Mouse (Mus musculus): ENCODE data around the gene Tomm40l. TPM values are rescaled to one million over a fixed set of nuclear protein-coding genes. Genes with fewer than 3 reads are reported as not detected.

Gene Tomm40l
- polyA plus RNA-seq, 1 experiment from 2014 or later, result 19.3 TPM

DNA sequence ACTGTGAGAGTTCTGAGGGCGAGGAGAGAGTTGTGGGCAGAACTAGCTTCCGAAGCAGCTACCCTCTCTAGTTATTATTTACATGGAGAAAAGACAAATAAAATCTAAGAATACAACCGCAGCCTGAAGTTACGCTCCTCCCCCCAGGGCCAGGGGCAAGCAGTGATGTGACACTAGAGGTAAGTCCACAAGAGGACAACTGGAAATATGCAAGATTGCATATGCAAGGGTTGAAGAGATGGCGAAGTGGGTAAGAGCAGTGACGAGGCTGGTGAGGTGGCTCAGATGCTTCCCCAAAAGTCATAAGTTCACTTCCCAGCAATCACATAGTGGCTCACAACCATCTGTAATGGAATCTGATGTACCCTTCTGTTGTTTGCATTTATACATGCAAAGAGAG lies 854 bp upstream of the Tomm40l start:
- no peaks in the 10 kb centered on the region for H3K27me3 ChIP-seq
- H3K36me3 ChIP-seq, result peaks cover 25% of the 10 kb centered on the region
- no peaks in the 10 kb centered on the region for H3K9me3 ChIP-seq (replicated peaks)
- ATAC-seq (ENCODE audit: low read depth) (no peak), DNase-seq (no peak)
- peaks cover 22% of the 10 kb centered on the region for H3K4me1 ChIP-seq (replicated peaks)
- H3K9ac ChIP-seq, result peak overlapping the region; percentile 74
- 62% methylated on average over 6 of the region's 6 CpGs for WGBS (ENCODE audit: insufficient replicate concordance)
- peak overlapping the region; percentile 68 for H3K4me3 ChIP-seq (replicated peaks)
- peak overlapping the region; percentile 85 for H3K4me2 ChIP-seq
- peak overlapping the region; percentile 89 for H3K27ac ChIP-seq

DNA sequence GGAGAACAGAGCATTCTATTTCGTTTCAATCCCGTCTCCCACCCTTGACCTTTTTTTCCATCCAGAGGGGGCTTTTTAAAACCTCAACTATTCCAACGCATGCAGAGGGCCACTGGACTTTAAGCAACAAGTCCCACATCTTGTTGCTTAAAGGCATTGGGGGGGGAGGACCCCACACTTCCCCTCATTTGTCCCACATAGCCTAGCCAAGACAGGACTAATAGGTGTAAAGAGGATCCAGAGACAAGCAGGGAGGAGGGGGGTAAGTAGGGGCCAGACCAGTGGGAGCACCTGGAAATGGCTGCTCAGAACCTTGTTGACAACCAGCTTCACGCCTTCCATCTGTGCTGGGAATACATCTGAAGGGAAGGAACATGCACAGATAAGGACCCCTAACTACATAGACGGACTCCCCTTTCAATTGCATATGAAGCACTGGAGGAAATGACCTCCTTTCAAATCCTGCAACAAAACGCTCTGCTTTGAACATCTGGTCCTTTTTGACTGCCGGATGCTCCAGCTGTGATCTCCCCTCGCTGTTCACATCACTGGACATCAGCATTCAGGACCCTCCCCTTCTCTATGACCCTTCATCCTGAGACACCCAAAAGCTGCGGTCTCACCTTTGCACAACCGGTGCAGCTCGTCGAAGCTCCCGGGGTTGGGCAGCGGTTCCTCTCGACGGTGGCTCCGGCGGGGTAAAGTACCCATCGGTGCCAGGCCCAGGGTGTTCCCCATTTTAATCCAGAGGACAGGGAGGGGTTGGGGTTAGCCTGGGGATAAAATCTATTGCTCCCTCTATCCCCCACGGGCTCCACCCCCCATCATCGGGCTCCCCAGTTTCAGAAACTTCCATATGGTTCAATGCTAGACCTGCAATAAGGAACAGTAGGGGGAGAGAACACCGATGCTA lies 777 bp downstream of the Tomm40l start:
- Histone ChIP-seq H3K27me3 (no peaks in the 10 kb centered on the region), H3K27ac (peak overlapping the region; percentile 64), H3K4me3 (replicated peaks) (peak overlapping the region; percentile 68), H3K9me3 (replicated peaks) (no peaks in the 10 kb centered on the region), H3K4me1 (replicated peaks) (peaks cover 26% of the 10 kb centered on the region), H3K4me2 (peak overlapping the region; percentile 85), H3K36me3 (peaks cover 26% of the 10 kb centered on the region), H3K9ac (peak overlapping the region; percentile 65)
- no peak for ATAC-seq (ENCODE audit: low read depth)
- no peak for DNase-seq
- 6% methylated on average over 22 of the region's 22 CpGs for WGBS (ENCODE audit: insufficient replicate concordance)

DNA sequence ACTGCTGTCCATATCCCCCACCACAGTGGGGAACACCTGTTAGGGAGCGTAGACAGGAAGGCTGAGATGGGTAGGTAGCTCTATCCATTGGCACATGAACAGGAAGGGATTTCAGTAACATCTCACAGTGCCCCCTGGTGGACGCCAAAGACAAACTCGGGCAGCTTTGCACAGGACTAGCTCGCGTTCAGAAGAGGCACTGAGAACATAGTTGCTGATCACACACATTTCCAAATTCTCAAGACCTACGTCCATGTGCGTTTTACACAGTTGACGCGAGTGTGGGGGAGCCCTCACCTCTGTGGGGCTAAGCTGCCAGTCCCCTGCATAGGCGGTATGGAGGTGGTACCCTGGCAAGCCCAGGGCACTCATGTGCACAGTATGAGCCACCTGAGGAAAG lies 1.4 kb downstream of the Tomm40l start:
- H3K27me3 ChIP-seq, result no peaks in the 10 kb centered on the region
- DNase-seq (peak; percentile 74), ATAC-seq (ENCODE audit: low read depth) (peak; percentile 6; the same call in 1 of the 2 replicates)
- H3K4me2 ChIP-seq, result peak overlapping the region; percentile 85
- H3K9ac ChIP-seq, result peak overlapping the region; percentile 65
- H3K4me1 ChIP-seq (replicated peaks), result peaks cover 31% of the 10 kb centered on the region
- 7% methylated on average over 10 of the region's 10 CpGs for WGBS (ENCODE audit: insufficient replicate concordance)
- peak overlapping the region; percentile 64 for H3K27ac ChIP-seq
- H3K4me3 ChIP-seq (replicated peaks), result peak overlapping the region; percentile 68
- peaks cover 26% of the 10 kb centered on the region for H3K36me3 ChIP-seq
- H3K9me3 ChIP-seq (replicated peaks), result no peaks in the 10 kb centered on the region

DNA sequence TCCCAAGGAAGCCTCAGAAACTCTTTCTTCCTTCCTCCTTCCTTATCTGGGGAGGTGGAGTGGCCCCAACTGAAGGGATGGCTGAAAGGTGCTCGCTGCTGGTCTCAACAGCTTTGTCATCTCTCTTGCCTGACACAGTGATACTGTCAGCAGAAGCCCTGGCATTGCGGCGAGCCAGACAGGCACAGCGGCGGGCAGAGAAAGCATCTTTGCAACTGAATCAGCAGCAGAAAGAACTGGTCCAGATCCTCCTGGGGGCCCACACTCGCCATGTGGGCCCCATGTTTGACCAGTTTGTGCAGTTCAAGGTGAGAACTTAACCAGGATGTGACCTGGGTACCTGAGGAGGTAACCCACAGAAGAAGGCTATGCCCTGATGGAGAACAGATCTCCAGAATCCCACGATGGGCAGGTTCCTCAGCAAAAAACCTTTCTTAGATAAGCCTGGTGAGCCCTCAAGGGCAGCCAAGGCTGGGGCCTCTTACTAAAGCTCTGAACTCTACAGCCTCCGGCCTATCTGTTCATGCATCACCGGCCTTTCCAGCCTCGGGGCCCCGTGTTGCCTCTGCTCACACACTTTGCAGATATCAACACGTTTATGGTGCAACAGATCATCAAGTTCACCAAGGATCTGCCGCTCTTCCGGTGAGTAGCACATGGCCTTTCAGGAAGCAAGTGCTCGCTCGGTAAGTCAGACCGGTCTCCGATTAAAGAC lies 5.9 kb downstream of the Tomm40l start:
- H3K9ac ChIP-seq, result peak overlapping the region; percentile 12; the same call in 1 of the 2 replicates
- ATAC-seq (ENCODE audit: low read depth), result no peak
- no peak overlapping the region for H3K4me2 ChIP-seq
- H3K36me3 ChIP-seq, result peaks cover 26% of the 10 kb centered on the region
- H3K4me1 ChIP-seq (replicated peaks), result peaks cover 15% of the 10 kb centered on the region
- DNase-seq, result no peak
- H3K27ac ChIP-seq, result no peak overlapping the region
- peaks cover 12% of the 10 kb centered on the region for H3K27me3 ChIP-seq
- no peak overlapping the region for H3K4me3 ChIP-seq (replicated peaks)
- 55% methylated on average over 18 of the region's 18 CpGs for WGBS (ENCODE audit: insufficient replicate concordance)
- no peaks in the 10 kb centered on the region for H3K9me3 ChIP-seq (replicated peaks)

DNA sequence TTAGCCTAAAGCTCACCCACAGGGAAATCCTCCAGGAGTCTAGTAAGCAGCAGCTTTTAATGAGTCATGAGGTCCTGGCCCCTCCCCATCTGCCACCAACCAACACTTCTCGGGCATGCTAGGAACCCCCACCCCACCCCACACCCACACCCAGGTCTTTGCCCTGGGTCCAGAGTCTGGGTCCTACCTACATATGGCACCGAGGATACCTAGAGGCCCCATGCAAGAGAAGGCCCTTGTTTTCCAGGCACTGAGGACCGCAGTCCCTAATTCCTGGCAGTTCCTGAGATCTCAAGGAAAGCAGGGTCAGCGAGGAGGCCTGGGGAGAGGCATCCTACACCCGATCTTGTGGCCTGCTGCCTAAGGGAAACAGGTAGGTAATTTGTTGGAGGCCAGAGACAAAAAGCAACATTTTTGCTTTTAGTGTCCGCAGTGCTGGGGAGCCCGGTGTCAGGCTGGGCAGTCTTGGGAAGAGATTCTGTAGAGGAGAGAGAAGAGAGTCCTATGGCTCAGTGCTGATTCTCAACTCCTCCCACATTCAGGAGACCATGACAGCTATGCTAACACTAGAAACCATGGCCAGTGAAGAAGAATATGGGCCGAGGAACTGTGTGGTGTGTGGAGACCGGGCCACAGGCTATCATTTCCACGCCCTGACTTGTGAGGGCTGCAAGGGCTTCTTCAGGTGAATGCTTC lies 8.4 kb downstream of the Tomm40l start, which contains the start of gene Nr1i3:
TSS of gene Nr1i3 (plus strand) at position 170 of the 696 bp plus-strand sequence.
- Histone ChIP-seq H3K27ac (no peak within 1 kb of the TSS), H3K36me3 (peaks cover 9% of the 10 kb centered on the region), H3K9ac (no peak within 1 kb of the TSS), H3K27me3 (peaks cover 12% of the 10 kb centered on the region), H3K4me2 (no peak within 1 kb of the TSS), H3K4me3 (replicated peaks) (no peak within 1 kb of the TSS), H3K9me3 (replicated peaks) (no peaks in the 10 kb centered on the region), H3K4me1 (replicated peaks) (peaks cover 9% of the 10 kb centered on the region)
- WGBS (ENCODE audit: insufficient replicate concordance), result 66% methylated on average over 10 of the region's 10 CpGs
- DNase-seq (no peak), ATAC-seq (ENCODE audit: low read depth) (no peak)

DNA sequence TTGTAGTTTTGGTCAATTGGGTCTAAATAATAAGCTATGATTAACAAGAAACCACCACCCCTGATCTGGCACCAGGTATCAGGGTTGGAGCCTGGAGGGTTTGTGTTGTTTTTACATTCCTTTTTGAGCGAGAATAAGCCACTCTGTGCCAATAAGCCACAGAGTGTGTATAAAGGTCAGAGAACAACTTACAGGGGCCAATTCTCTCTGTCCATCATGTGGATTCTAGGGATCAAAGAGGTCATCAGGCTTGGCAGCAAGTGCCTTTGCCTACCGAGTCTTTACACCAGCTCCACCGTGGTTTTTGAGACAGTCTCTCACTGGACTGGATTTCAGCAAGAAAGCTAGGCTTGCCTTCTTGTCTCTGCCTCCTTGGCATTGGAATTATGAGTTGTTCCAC lies 9.5 kb downstream of the Tomm40l start:
- WGBS (ENCODE audit: insufficient replicate concordance), result 48% methylated on average over 3 of the region's 3 CpGs
- no peak overlapping the region for H3K9ac ChIP-seq
- no peak for DNase-seq

DNA sequence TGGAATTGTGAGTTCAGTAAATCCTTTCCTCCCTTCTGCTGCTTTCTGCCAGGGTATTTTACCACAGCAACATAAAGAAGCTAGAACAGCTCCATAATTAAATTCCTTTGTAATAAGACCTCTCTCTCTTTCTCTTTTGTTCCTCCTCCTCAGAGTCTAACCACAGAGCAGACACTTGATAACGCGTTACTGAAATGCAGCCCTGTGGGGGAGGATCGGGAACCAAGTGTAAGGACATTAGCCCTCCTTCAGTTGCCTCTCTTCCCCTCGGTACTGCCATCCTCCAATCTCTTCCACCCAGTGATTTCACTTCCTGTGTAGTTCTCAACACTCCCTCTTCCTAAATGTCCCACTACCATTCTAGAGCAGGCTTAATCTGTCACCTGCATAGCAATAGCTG lies 12.9 kb downstream of the Tomm40l start:
- 8% methylated on average over 4 of the region's 4 CpGs for WGBS (ENCODE audit: insufficient replicate concordance)
- Histone ChIP-seq H3K4me2 (no peak overlapping the region), H3K27me3 (peaks cover 11% of the 10 kb centered on the region), H3K36me3 (no peaks in the 10 kb centered on the region), H3K4me1 (replicated peaks) (peaks cover 7% of the 10 kb centered on the region), H3K27ac (no peak overlapping the region), H3K4me3 (replicated peaks) (no peak overlapping the region), H3K9ac (no peak overlapping the region), H3K9me3 (replicated peaks) (no peaks in the 10 kb centered on the region)
- ATAC-seq (ENCODE audit: low read depth), result no peak
- DNase-seq, result no peak

More for the DNA sequence above, 9.5 kb downstream of the Tomm40l start:
- Histone ChIP-seq H3K27me3 (peaks cover 12% of the 10 kb centered on the region), H3K9me3 (replicated peaks) (no peaks in the 10 kb centered on the region), H3K4me1 (replicated peaks) (peaks cover 9% of the 10 kb centered on the region), H3K4me3 (replicated peaks) (no peak overlapping the region), H3K27ac (no peak overlapping the region), H3K4me2 (no peak overlapping the region), H3K36me3 (no peaks in the 10 kb centered on the region)
- no peak for ATAC-seq (ENCODE audit: low read depth)

DNA sequence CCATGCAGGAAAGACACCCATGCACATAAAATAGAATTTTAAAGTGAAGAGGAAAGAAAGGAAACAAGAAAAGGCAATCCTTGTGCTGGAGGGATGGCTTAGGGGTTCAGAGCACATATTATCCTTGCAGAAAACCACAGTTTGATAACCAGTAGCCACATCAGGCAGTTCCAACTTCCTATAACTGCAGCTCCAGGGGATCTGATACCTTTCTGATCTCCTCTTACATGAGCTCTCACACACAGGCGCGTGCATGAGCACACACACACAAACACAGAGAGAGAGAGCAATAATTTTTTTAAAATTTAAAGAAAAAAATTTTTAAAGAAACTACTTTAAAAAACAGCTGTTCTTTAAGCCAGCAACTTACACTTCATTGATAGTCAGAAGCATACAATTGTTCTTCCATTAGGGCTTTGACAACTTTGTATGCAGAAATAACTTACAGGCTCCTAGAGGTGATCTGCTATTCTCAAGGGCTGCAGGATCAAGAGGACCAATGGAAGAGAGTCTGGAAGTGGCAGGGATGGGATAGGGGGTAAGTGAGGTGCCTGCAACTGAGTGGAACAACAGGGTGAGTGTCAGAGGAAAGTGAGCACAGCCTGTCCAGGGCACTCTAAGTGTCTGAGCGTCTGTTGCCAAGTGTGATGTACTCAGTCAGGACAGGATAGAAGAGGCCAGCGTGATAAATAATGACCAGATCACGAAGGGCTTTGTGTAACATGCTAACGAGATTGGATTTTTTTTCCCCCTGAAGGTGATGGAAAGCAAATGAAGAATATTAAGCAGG lies 16.4 kb downstream of the Tomm40l start:
- Histone ChIP-seq H3K27me3 (peaks cover 3% of the 10 kb centered on the region), H3K36me3 (no peaks in the 10 kb centered on the region), H3K9me3 (replicated peaks) (no peaks in the 10 kb centered on the region), H3K4me1 (replicated peaks) (peaks cover 7% of the 10 kb centered on the region; the same call in 1 of the 2 replicates), H3K4me2 (no peak overlapping the region), H3K9ac (no peak overlapping the region), H3K27ac (no peak overlapping the region), H3K4me3 (replicated peaks) (no peak overlapping the region)
- ATAC-seq (ENCODE audit: low read depth) (no peak), DNase-seq (no peak)
- 51% methylated on average over 6 of the region's 6 CpGs for WGBS (ENCODE audit: insufficient replicate concordance)

DNA sequence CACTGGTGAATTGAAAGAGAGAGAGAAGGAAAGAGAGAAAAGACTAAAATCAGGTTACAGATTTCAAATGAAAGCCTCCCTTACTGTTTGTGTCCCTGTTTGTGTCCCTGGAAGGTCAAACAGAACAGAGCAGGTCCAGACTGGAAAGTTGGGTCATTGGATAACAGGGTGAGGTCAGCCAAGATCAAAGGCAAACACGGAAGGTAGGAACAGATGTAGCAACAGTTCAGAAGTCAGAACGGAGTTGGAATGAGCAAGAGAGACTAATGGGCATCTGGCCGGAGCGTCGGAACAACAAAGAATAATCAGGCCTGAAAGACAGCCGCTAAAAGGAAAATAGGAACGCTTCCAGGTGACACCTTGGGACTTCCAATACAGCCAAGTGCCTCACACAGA lies 18.1 kb downstream of the Tomm40l start:
- Histone ChIP-seq H3K9me3 (replicated peaks) (no peaks in the 10 kb centered on the region), H3K9ac (no peak overlapping the region), H3K36me3 (no peaks in the 10 kb centered on the region), H3K27me3 (peaks cover 5% of the 10 kb centered on the region), H3K4me1 (replicated peaks) (peaks cover 7% of the 10 kb centered on the region; the same call in 1 of the 2 replicates), H3K4me3 (replicated peaks) (no peak overlapping the region), H3K4me2 (no peak overlapping the region), H3K27ac (no peak overlapping the region)
- 68% methylated on average over 7 of the region's 7 CpGs for WGBS (ENCODE audit: insufficient replicate concordance)
- DNase-seq (no peak), ATAC-seq (ENCODE audit: low read depth) (peak; percentile 81)

DNA sequence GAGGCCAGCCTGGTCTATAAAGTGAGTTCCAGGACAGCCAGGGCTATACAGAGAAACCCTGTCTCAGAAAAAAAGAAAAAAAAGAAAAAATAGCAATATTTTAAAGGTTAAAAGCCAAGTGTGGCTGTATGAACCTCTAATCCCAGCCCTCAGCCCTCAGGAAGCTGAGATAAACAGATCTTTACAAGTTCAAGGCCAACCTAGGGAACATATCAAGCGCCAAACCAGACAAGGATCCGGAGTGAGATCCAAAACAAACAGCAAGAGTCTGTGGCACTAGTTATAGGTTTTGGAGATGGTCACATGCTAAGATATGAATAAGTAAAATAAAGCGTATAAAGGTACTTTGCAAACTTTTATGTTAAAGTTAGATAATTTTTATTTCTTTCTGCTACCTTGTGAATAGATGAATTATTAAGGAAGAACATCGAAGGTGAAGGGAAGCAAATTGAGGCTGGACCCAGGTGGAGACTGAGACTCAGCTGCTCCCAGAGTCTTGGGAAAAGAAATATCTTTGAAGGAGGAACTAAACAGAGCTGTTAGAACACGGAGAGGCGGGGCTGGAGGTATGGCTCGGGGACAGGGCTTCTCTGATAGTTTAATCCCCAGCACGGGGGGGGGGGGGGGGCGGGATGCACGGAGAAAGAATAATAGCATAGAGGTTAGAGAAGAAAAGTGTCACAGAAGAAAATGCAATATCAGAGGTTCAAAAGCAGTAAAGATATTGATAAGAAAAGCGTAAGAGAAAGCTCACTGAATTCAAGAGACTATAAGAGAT lies 18.7 kb downstream of the Tomm40l start:
- H3K4me3 ChIP-seq (replicated peaks), result no peak overlapping the region
- no peak overlapping the region for H3K9ac ChIP-seq
- H3K4me2 ChIP-seq, result no peak overlapping the region
- 38% methylated on average over 11 of the region's 11 CpGs for WGBS (ENCODE audit: insufficient replicate concordance)
- no peaks in the 10 kb centered on the region for H3K9me3 ChIP-seq (replicated peaks)
- DNase-seq (no peak), ATAC-seq (ENCODE audit: low read depth) (peak; percentile 38; the same call in 1 of the 2 replicates)
- H3K4me1 ChIP-seq (replicated peaks), result peaks cover 7% of the 10 kb centered on the region; the same call in 1 of the 2 replicates
- H3K27ac ChIP-seq, result peak overlapping the region; percentile 71
- no peaks in the 10 kb centered on the region for H3K36me3 ChIP-seq
- H3K27me3 ChIP-seq, result peaks cover 11% of the 10 kb centered on the region

Measured in liver, embryonic 13.5 days (tissue).